Mouse (Mus musculus): ENCODE data around the gene Bphl.
"Not testable (repeated sequence)": the region's sequence is repeated elsewhere in the genome, so short reads cannot be mapped to it uniquely, and the experiment has no call there.

The Bphl gene

DNA sequence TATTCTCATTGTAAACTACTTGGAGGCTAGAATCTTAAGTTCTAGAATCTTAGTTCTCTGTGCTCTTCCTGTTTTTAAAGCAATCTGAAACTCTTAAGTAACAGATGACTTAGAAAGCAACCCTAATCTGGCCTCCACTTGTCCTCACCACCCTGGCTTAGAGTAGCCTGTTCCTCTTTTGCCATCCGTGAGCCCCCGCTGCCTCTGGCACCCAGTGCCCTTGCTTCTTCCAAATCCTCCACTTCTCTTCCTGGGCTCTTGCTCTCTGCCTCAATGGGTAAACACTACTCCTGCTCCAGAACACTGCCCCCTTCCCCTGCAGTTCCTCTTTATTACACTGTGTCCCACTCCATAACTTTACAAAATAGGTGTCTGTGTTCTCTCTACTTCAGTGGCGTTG is 14.3 kb downstream of the Bphl start:
- DNase-seq (ENCODE audit: low spot score in 2 of 2), result no peak

GRCm38 (mm10) chr13:34053673-34054282 is 16.4 kb downstream of the Bphl start:
- DNase-seq (ENCODE audit: low spot score in 2 of 2), result no peak

GRCm38 (mm10) chr13:34054391-34054790 is 17.0 kb downstream of the Bphl start:
- DNase-seq (ENCODE audit: low spot score in 2 of 2), result no peak

DNA sequence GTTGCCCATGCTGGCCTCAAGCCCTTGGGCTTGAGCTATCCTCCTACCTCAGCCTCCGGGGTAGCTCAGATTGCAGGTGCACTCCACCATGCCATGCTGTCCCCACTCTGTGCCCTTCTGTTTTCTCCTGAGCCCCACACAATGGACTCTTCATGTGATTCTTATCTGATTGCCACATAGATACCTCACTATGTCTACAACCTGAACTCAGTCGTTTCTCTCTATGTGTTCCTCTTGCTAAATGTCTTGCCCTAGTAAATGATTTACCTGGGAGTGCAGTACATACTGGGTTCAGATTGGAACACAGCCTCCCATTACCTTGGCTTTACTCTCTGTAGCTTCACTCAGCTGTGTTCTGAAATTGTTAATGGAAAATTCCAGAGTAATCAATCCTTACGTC is 17.6 kb downstream of the Bphl start:
- DNase-seq (ENCODE audit: low spot score in 2 of 2), result no peak

- DNase-seq (ENCODE audit: low spot score in 2 of 2), result no peak
Observed at GRCm38 (mm10) chr13:34057252-34057651, 19.9 kb downstream of the Bphl start.

GRCm38 (mm10) chr13:34060061-34060460 is 22.7 kb downstream of the Bphl start:
- no peak for DNase-seq (ENCODE audit: low spot score in 2 of 2)

DNA sequence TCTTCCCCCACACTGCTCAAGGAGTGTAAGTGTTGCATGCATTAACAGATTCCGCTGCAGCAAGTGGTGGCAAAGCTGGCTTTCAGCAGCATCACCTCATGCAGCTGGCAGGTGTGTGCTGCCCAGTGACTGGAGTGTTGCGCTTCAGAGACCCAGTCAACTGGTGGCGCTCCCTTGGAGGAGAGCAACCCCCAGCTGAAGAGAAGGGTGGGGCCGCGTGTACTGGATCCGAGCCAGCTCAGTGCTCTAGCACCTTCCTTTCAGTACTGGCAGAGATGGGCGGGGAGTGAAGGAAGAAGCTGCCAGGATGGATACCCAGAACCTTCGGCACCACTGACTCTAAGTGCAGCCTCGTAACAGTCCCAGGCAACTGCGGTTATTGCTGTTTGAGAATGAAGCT is 25.1 kb downstream of the Bphl start:
- no peak for DNase-seq (ENCODE audit: low spot score in 2 of 2)

DNA sequence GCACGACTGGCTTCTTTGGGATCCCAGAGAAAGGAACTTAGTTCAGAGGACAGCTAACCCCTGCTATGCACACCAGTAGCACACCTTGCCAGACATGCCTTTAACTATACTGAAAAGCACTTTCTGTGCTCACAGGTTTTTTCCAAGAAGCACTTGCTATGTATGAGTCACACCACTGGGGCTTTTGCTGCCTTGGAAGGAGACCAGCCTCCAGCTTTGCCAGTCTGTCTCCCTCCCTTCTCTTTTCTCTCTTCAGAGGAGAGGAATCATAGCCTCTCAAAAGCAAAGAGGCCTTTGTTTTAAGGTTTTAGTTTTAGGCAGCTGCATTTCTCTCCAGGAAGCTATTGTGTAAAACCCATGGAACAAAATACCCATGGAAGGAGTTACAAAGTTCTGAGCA is 29.0 kb downstream of the Bphl start:
- peak in 1 of 2 experiments; percentile 45 for DNase-seq (ENCODE audit: low spot score in 2 of 2)

GRCm38 (mm10) chr13:34070296-34070695 is 32.9 kb downstream of the Bphl start:
- no peak for DNase-seq (ENCODE audit: low spot score in 2 of 2)

DNA sequence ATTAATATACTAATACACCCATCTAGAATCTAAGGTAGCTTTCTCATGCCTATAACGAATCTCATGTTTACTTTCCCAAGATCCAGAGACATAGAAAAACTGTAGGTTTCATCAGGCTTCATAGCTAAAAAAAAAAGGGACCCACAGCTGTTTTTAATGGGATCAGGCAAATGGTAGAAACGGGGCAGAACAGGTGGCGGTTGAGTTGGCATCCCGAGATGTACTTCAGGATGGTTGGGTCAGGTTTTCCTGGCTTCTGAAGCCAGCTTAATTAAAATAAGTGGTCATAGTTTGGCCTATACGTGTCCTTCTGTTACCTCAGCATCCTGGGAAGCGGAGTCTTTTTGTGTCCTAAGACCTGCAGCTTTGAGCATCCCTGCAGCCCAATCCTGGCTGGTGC is 34.4 kb downstream of the Bphl start:
- DNase-seq (ENCODE audit: low spot score in 2 of 2), result no peak

GRCm38 (mm10) chr13:34072847-34073246 is 35.5 kb downstream of the Bphl start:
- no peak for DNase-seq (ENCODE audit: low spot score in 2 of 2)

DNA sequence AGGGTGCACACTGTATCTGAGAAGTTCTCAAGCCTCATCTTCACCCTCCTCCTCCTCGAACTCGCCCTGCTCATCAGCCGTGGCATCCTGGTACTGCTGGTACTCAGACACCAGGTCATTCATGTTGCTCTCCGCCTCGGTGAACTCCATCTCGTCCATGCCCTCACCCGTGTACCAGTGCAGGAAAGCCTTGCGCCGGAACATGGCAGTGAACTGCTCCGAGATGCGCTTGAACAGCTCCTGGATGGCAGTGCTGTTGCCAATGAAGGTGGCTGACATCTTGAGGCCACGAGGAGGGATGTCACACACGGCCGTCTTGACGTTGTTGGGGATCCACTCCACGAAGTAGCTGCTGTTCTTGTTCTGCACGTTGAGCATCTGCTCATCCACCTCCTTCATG is 37.0 kb downstream of the Bphl start:
- not testable (repeated sequence) for DNase-seq (ENCODE audit: low spot score in 2 of 2)

- DNase-seq (ENCODE audit: low spot score in 2 of 2), result not testable (repeated sequence)
Observed at GRCm38 (mm10) chr13:34075893-34076292, 38.5 kb downstream of the Bphl start.

- peak; percentile 57 to 60 for DNase-seq (ENCODE audit: low spot score in 2 of 2)
Observed at GRCm38 (mm10) chr13:34076561-34077491, 39.4 kb downstream of the Bphl start.

DNA sequence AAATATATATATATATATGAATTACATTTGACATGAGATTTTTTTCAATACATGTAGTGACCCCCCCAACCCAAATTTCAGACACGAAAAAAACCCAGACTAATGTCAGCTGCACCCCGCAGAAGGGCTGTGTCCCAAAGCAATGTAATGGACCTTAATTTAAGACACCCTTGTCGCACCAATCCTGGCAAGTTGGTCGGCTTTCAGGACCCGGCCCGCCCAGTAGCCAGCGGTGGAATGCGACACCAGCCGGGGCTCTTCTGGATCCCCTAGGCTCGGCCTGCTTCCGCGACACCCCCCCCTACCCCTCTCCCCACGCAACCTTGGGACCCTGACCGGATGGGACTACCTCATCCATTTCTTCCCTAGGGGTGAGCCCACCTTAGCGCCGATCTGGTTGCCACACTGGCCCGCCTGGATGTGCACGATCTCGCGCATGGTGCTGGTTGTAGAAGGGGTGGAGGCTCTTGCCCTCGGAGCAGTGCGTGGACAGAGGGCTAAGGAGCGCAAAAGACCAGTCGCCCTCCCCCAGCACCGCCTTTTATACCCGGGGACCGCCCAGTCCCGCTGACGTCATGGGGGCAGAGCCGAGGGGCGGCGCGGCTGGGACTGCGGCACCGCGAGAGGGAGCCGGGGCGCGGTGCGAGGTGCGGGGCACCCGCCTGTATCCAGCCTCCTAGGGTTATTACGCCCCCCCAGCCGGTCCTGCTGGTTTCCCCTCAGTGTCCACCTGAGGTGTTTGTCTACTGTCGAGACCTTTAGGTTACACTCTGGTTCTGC is 40.3 kb downstream of the Bphl start, which contains the start of gene Tubb2a:
Tubb2a (minus strand) TSS at position 516 of the 780 bp plus-strand sequence.
- peak; percentile 88 to 91 for DNase-seq (ENCODE audit: low spot score in 2 of 2)

- DNase-seq (ENCODE audit: low spot score in 2 of 2), result no peak
Observed at GRCm38 (mm10) chr13:34078500-34079280, 41.3 kb downstream of the Bphl start.

GRCm38 (mm10) chr13:34079801-34080200 is 42.4 kb downstream of the Bphl start:
- no peak for DNase-seq (ENCODE audit: low spot score in 2 of 2)

DNA sequence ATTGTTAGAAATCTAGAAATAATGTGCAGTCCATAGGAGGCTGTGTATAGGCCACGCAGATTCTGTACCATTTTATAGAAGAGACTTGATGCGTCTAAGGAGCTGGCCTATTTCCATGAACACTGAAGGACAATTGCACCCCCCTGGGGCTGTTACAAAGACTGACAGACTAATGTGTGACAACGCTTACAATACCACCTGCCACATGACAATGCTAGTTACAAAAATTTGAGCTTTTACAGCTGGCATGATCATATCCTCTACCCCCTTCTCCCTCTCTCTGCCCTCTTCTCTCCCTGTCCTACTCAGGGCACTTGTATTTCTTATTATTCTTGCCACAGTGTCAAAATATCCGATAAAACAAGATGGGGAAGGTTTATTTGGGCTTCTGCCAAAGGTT is 44.5 kb downstream of the Bphl start:
- no peak for DNase-seq (ENCODE audit: low spot score in 2 of 2)

DNA sequence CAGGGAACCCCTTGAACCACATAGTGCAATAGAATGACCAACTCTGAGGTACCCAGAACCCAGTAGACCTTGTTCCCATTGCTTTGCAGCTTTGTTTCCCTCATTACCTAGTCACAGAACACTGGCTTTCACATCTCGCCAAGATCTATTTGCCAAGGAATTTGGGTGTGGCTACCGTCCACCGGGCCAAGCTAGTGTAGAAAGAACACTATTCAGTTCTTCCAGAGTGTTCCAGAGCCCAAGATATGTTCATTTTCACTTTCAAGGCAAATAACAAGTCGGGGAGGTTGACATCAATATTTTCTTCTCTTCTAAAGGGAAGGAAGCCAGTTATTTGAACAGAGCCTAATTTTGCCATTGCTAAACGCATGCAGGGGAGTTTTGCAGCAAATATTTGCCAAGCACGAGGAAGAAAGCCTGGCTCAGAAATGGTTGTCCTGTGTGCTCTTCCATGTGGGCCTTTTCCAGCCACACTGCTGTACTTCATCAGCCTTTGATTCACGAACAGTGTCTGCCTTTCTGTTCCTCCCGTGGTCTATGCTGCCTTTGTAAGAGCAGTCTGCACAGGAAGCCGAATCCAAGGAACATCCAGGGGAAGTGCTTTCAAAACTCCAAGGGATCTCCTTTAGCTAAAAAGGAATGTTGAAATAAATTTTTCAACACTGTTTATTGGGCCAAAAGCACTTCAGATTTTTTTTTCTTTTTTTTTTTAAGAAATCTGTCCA is 46.8 kb downstream of the Bphl start:
- DNase-seq (ENCODE audit: low spot score in 2 of 2), result no peak

DNA sequence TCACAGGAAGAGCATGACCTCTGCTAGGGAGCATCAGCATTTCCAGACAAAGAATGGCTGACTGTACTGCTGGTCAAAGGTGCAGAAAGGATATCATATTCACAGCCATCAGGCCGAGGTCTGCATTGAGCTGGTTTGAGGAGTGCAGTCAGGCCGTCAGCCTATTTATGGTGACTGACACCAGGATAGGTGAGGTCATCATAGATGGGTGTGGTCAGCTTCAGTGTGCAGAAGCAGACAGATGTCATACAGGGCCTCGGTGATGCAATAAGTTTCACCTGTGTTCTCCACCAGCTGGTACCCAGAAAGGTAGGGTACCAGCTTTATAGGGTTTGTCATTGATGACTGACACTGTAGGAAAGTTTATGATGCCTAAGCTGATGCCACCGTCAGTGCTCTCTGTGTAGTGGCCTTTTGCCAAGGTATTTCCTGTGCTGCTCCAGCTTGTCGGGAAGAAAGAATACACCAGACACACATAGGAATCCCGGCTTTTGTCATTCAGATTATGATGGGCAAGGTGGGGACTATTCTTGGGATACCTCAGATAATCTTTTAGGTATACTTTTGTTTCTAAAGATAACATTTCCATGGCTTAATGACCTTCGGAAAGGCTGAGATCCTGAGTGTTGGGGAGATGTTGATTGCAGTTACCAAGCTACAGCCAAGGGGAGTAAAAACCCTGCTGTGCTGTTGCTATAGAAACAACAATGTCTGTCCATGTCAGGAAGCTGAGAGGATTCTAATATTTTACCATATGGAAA is 49.8 kb downstream of the Bphl start:
- no peak for DNase-seq (ENCODE audit: low spot score in 2 of 2)

Data from frontal cortex, postnatal 14 days (tissue).